Mouse (Mus musculus) CD4-positive naive resting alpha-beta T cell, adult 57 days (primary cell): ENCODE data around the gene Olfr142. TPM values are rescaled to one million over a fixed set of nuclear protein-coding genes. Genes with fewer than 3 reads are reported as not detected.

Experiments used
- total RNA-seq: library from RNA; stranded (reverse); gene quantifications from one replicate; pipeline ENCODE4 v1.2.4, GENCODE M21; 2023

Gene Olfr142
- total RNA-seq, result not detected

GRCm38 (mm10) chr2:90257492-90257891, at the start of gene Olfr142:
Gene Olfr142 (minus strand): TSS chr2:90257592.

GRCm38 (mm10) chr2:90292741-90293140, 35.3 kb upstream of the Olfr142 start, which contains the start of gene Olfr1272:
Gene Olfr1272 (minus strand): TSS chr2:90292841.

GRCm38 (mm10) chr2:90270932-90271331, 13.5 kb upstream of the Olfr142 start, which contains the start of gene Olfr1271:
Gene Olfr1271 (minus strand): TSS chr2:90271032.

GRCm38 (mm10) chr2:90224393-90224792, 33.0 kb downstream of the Olfr142 start, which contains the start of gene Olfr1506:
Gene Olfr1506 (minus strand): TSS chr2:90224493.

Other genes starting within 250 kb of the Olfr142 start
- not detected for gene Olfr1263, start 245.5 kb downstream of the Olfr142 start, total RNA-seq
- gene Olfr1264, start 232.0 kb downstream of the Olfr142 start, total RNA-seq, result not detected
- not detected for gene Olfr1265, start 222.3 kb downstream of the Olfr142 start, total RNA-seq
- gene Olfr140, start 194.0 kb downstream of the Olfr142 start, total RNA-seq, result not detected
- not detected for gene Olfr1269, start 136.2 kb downstream of the Olfr142 start, total RNA-seq
- not detected for gene Olfr32, start 115.3 kb downstream of the Olfr142 start, total RNA-seq
- gene Olfr1270, start 104.5 kb downstream of the Olfr142 start, total RNA-seq, result not detected
- 0.59 TPM for gene Olfr1506, start 33.1 kb downstream of the Olfr142 start, total RNA-seq
- not detected for gene Olfr1271, start 13.4 kb upstream of the Olfr142 start, total RNA-seq
- not detected for gene Olfr1272, start 35.2 kb upstream of the Olfr142 start, total RNA-seq
- gene Gm13769, start 64.6 kb upstream of the Olfr142 start, total RNA-seq, result not detected
- gene Olfr1274-ps, start 141.1 kb upstream of the Olfr142 start, total RNA-seq, result not detected